Mouse (Mus musculus) cerebellum, adult 9-10 months (tissue): ENCODE data around the gene Scml4.
A peak's percentile ranks its signal among the peaks of the same experiment; 100 is the strongest.

Source experiments
- DNase-seq: peaks from one replicate; pipeline ENCODE4 v3.0.0; 2022

Scml4 gene

GRCm38 (mm10) chr10:42860159-42860911, at the start of gene Scml4:
Gene Scml4, plus strand, starts transcription at chr10:42860370.
- no peak for DNase-seq

DNA sequence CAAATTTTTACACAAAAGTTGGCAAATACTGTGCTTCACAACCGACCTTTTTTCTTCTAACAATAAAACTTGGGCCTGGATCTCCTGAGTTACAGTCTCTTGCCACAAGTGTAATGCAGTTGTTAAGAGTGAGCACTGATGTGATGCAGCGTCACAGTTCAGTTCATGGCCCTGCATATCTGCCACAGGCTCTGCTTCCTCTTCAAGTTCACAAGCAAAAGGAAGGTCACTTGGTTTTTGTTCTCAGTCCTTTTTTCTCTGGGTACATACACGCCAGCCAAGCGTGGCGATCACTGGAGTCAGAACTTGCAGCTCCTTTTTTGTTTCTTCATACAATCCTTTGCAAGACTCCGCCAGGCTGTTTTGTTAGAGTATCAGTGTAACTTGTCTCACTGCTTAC, 34.2 kb upstream of the Scml4 start:
- no peak for DNase-seq

DNA sequence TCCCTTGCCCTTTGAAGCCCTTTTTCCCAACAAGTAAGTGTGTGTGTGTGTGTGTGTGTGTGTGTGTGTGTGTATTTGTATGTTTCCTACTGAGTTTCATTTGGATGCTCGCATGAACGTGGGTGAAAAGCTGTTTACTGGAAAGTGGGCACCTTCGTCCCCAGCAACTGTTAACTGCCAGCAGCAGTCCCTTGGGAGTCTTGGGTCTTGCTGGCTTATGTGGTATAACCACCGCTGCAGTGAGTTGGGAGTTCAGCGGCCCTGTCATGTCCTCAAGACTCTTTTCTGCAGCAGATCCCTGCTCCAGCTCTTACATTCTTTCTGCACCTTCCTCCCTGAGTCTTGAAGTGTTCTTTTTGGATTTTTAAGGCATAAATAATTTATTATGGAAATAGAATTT, 33.0 kb upstream of the Scml4 start:
- no peak for DNase-seq

DNA sequence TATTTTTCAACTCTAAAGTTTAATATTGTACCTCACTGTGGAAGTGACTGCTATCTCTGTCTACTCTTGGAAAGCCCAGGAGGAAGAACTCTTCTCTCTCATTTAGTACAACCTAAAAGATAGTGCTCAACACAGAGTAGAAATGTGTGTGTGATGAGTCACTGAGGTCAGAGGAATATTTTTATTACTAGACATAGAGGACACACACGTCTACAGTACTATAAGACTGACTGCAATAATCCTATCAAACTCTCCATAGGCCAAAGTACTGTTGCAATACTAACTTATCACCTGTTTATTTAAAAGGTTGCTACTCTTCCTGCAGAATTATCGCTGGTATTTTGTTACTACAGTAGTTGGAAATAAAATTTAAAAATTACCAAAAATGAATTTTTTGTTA, 30.2 kb upstream of the Scml4 start:
- no peak for DNase-seq

- DNase-seq, result no peak
These were observed 29.8 kb upstream of the Scml4 start for GRCm38 (mm10) chr10:42830409-42830808.

DNA sequence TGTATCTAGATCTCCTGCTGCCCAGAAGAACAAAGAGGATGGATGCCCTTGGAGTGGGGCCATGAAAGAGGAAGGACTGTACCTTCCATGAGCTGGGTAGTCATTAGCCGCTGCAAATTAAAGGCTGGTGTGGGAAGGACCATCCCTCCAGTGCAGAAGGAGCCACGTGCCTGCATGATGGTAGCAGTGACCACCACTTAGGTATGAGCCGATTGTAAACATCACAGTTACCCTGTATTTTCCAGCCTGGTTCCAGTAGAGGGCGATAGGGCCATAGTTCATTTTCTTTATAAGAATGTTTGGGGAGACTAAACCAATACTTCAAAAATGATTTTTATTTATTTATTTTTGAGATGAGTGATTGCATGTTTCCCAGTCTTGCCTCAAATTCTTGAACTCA, 27.5 kb upstream of the Scml4 start:
- DNase-seq, result no peak

DNA sequence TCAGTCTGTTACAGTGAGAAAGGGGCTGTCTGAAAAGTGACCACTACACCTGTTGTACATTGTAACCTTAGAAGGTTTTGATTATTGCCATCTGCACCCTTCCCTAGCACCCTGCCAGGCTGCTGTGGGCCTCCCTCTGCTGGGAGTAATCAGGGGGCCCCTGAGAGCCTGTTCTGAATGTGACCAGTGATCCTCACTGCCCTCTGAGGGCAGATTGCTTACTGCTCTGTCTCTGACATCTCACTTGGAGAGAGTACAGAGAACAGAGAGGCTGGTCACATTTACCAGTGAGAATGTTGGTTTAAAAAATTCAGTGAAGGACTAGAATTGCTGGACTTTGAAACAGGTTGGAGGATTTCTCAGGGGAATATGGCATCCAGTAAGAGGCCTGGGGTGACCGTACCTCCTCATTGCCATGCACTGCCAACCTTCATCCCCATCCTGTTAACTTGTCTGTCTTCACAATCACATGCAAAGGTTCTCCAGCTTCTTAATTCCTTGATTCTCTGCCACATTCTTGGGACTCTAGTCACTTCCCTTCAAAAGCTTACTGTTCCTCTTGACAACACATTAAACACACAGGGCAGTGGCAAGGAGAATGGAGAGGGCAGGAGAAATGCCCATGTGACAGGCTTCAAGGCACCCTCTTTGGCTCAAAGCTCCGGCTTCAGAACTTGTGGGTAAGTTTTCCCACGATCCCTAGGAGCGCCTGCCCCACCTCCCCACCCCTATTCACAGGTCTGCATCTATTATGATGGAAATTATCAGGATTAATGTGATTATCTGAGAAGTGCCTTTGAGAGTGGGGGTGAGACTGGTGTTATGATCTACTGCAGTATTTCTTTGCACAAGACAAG, 26.1 kb upstream of the Scml4 start:
- no peak for DNase-seq

- DNase-seq, result no peak
These were observed 22.1 kb upstream of the Scml4 start for GRCm38 (mm10) chr10:42838106-42838505.

- no peak for DNase-seq
These were observed 21.4 kb upstream of the Scml4 start for GRCm38 (mm10) chr10:42838736-42839135.

GRCm38 (mm10) chr10:42840036-42840435, 20.1 kb upstream of the Scml4 start:
- no peak for DNase-seq

GRCm38 (mm10) chr10:42841531-42842195, 18.5 kb upstream of the Scml4 start:
- DNase-seq, result no peak

DNA sequence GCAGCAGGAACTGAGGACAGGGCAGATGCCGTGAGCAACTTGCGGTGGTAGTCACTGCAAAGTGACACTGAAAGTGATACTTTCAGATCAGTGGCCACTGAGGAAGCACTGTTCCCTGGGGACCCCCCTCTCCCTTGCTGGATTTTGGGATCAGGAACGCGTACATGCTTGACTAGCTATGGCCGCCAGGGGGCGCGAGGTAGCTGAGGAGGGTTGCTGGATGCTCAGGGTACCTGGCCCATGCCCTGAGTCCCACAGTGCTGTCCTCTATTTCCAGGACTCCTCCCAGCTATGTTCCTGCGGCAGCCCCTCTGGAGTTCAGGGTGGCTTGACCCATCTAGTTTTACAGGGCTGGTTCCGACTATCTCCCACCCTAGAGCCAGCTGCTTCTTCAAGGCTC, 17.8 kb upstream of the Scml4 start:
- DNase-seq, result peak; percentile 31

DNA sequence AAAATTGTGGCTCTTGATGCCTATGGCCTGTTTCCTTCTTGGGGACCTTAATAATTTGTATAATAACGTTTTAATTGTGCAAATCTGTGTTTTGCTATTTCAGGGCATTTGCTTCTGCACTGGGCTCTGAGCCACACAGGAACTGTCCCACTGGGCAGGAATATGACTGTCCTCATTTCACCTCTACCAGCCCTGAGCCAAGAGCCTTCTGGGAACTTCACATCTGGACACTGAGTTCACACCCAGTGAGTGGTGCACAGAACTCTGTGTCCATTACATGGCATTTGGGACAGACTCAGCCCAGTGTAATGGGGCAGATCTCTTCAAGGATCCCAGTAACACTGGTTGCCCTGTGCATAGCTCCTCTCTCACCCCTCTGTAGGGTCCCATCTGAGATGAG, 16.8 kb upstream of the Scml4 start:
- no peak for DNase-seq

GRCm38 (mm10) chr10:42845480-42845879, 14.7 kb upstream of the Scml4 start:
- DNase-seq, result no peak

- no peak for DNase-seq
These were observed 11.7 kb upstream of the Scml4 start for GRCm38 (mm10) chr10:42848179-42849080.

DNA sequence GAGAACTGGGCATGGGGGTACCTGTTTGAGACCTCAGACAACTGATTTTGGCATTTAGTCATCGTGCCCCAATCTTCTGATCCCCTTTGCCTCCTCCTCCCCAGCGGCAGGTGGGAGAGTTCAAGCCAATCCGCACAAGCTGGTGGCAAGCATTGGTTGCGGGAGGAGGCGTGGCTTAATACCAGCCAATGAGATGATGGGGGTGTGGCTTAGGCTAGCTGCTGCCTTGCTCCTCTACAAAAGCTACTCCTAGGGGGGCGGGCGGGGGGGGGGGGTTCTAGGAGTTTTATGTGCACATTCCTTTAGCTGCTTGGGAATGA, 11.1 kb upstream of the Scml4 start:
- DNase-seq, result no peak

GRCm38 (mm10) chr10:42854838-42855237, 5.3 kb upstream of the Scml4 start:
- no peak for DNase-seq

DNA sequence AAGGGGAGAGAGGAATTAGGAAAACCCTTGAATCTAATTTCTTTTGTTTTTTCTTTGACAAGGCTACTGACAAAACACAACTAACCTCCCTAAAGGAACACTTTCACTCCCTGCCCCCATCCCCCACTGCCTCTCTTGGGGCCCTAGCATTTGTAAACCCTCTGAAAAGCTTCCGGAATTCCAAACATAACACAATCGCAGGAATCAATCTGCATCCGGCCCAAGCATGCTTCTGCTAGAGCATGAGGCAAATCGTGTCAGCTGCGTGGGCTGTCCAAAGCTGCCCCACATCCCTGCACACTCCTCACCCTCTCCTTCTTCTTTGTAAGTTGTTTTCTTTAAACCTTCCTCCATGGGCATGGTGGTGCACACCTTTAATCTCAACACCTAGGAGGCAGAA, 4.9 kb upstream of the Scml4 start:
- DNase-seq, result no peak

- no peak for DNase-seq
These were observed 3.6 kb upstream of the Scml4 start for GRCm38 (mm10) chr10:42856574-42856973.

GRCm38 (mm10) chr10:42857021-42857420, 3.1 kb upstream of the Scml4 start:
- no peak for DNase-seq

- DNase-seq, result no peak
These were observed 400 bp upstream of the Scml4 start for GRCm38 (mm10) chr10:42859781-42860158.

DNA sequence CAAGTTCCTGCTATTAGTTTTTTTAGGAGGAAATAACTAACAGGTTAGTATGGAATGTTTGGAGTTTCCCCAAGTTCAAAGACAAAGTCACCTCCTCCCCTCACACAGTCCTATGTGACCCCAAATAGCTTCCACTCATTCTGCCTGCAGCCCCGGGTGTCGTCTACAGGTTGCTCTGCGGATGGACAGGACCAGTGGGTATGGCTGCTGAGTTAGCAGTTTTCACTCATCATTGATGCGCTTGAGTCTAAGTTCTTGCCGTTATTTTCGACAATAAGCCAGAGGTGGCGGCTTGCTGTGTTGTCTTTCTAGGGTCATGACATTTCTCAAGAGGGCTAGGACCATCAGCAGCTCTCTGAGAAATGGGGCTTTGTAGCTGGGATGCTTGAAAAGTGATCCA, 1.3 kb downstream of the Scml4 start:
- no peak for DNase-seq
